Mouse (Mus musculus) liver, embryonic 11.5 days (tissue): Measurements from ENCODE around the gene Scube3. TPM values are rescaled to one million over a fixed set of nuclear protein-coding genes. Genes with fewer than 3 reads are reported as not detected.

Source experiments
- ATAC-seq: fragments of 200-750 bp; cut with Nextera tagmentation; replicated peaks from 2 replicates; pipeline ENCODE4 v1.8.0; 2017; ENCODE audit warnings: moderate number of reproducible peaks, mild to moderate bottlenecking, moderate TSS enrichment, moderate library complexity; ENCODE audit not compliant: low FRiP score
- DNase-seq: peaks from one replicate; pipeline ENCODE4 v3.0.0-alpha.2; 2017; ENCODE audit warnings: low spot score
- H3K27ac ChIP-seq: fragments of 300-500 bp; sonication (generic); 2 replicates; pipeline ENCODE4 v1.5.1; 2014; ENCODE audit warnings: mild to moderate bottlenecking, low read depth, low read length, control low read depth
- H3K27me3 ChIP-seq: fragments of 300-500 bp; sonication (generic); replicated peaks from 2 replicates; pipeline ENCODE4 v1.6.1; 2014; ENCODE audit warnings: low read length, mixed read lengths; ENCODE audit not compliant: control insufficient read depth, insufficient read depth
- H3K36me3 ChIP-seq: fragments of 300-500 bp; sonication (generic); 2 replicates; pipeline ENCODE4 v1.6.1; 2014; ENCODE audit warnings: mild to moderate bottlenecking, low read length, moderate library complexity, mixed read lengths; ENCODE audit not compliant: control insufficient read depth, insufficient read depth
- H3K4me1 ChIP-seq: fragments of 300-500 bp; sonication (generic); replicated peaks from 2 replicates; pipeline ENCODE4 v1.6.1; 2014; ENCODE audit warnings: low read length, mixed read lengths; ENCODE audit not compliant: control insufficient read depth, insufficient read depth
- H3K4me2 ChIP-seq: fragments of 300-500 bp; sonication (generic); 2 replicates; pipeline ENCODE4 v1.6.1; 2014; ENCODE audit warnings: mild to moderate bottlenecking, control low read depth, moderate library complexity
- H3K4me3 ChIP-seq: fragments of 300-500 bp; sonication (generic); 2 replicates; pipeline ENCODE4 v1.5.1; 2014; ENCODE audit warnings: low read depth, low read length, control low read depth
- H3K9ac ChIP-seq: fragments of 300-500 bp; sonication (generic); 2 replicates; pipeline ENCODE4 v1.6.1; 2014; ENCODE audit warnings: low read depth, low read length, control low read depth
- H3K9me3 ChIP-seq: fragments of 300-500 bp; sonication (generic); 2 replicates; pipeline ENCODE4 v1.6.1; 2016; ENCODE audit warnings: low read length, inconsistent platforms, mixed read lengths; ENCODE audit not compliant: control insufficient read depth
- WGBS: fragments of 180-500 bp; shearing (Covaris S2); extraction: QIAGEN DNeasy Blood & Tissue Kit; methylation state at CpG from one replicate; pipeline ENCODE4 v1.1.7; 2014; 5-methylcytosine and 5-hydroxymethylcytosine counted together
- polyA plus RNA-seq: library from polyadenylated mRNA; unstranded; fragments of >200 nt; fragmentation: Nextera tagmentation; extraction: Ambion mirVana; gene quantifications from 2 replicates; pipeline ENCODE4 v1.2.1, GENCODE M21; 2014

Gene Scube3
- 2.6 TPM in 2 replicates for polyA plus RNA-seq

DNA sequence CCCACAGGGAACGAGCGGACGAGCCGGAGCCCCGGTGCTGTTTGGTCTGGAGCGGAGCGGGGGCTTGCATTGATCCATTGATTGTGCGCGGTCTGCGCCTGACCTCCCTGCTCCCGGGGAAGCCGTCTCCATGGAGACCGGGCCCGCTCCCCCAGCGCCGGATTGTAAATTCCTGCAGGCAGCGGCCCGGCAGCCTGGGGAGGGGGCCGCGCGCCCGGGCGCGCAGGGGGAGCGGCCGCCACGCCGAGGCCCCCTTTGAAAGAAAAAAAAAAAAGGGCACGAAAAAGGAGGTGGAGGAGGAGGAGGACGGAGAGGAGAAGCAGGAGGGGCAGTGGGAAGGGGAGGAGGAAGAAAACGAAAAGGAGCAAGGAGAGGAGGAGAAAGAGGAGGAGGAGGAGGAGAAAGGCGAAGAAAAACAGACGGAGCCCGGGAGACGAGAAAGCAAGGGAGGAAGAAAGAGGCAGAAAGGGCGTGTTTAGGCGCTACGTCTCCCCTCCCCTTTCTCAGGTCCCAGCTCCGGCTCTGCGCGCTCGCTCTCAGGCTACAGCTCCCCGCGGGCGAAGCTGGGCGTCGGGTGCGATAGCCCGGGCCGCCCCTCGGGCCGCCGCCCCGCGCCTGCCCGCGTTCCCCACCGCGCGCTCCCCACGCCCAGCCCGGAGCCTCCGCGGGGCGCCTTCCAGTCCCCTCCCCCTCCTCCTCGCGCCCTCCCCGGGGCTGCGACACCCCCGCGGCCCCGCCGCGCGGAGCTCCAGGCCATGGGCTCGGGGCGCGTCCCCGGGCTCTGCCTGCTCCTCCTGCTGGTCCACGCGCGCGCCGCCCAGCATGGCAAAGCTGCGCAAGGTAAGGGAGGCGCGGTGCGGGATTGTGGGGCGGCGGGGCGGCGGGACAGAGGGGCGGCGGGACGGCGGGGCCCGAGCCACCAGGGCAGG, at the start of gene Scube3:
Scube3 (plus strand) TSS at position 371 of the 929 bp plus-strand sequence.
- Histone ChIP-seq H3K9me3 (no peaks in the 10 kb centered on the region), H3K4me3 (peak within 1 kb of the TSS; percentile 66), H3K36me3 (no peaks in the 10 kb centered on the region), H3K9ac (peak within 1 kb of the TSS; percentile 46), H3K4me1 (peaks cover 48% of the 10 kb centered on the region), H3K27ac (peak within 1 kb of the TSS; percentile 73), H3K4me2 (peak within 1 kb of the TSS; percentile 83), H3K27me3 (peaks cover 79% of the 10 kb centered on the region)
- DNase-seq (peak; percentile 59), ATAC-seq (0 out of 2 replicates have a peak, but pooled peaks have one; percentile 43)
- WGBS: 1% methylated on average over 95 of the region's 97 CpGs

DNA sequence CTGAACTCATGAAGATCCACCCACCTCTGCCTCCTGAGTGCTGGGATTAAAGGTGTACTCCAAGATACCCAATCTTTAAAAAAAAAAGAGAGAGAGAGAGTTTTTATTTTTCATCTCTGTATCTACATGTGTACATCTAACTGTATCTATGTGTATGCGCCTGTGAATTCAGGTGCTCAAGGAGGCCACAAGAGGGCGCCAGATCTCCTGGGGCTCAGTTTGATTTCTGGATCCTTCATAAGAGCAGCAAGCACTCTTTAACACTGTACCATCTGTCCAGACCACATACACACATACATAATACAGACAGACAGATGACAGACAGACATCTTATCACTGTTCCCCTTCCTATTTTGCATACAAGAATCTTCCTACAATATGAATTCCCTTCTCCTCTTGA, 49.6 kb upstream of the Scube3 start:
- no peaks in the 10 kb centered on the region for H3K4me1 ChIP-seq
- no peaks in the 10 kb centered on the region for H3K27me3 ChIP-seq
- DNase-seq: no peak
- 85% methylated on average over 2 of the region's 2 CpGs for WGBS
- peaks cover 4% of the 10 kb centered on the region for H3K9me3 ChIP-seq
- no peak overlapping the region for H3K4me3 ChIP-seq
- no peak for ATAC-seq
- H3K36me3 ChIP-seq: no peaks in the 10 kb centered on the region
- H3K27ac ChIP-seq: no peak overlapping the region
- no peak overlapping the region for H3K9ac ChIP-seq
- no peak overlapping the region for H3K4me2 ChIP-seq

- Histone ChIP-seq H3K4me1 (no peaks in the 10 kb centered on the region), H3K4me3 (no peak overlapping the region), H3K4me2 (no peak overlapping the region), H3K27me3 (no peaks in the 10 kb centered on the region), H3K36me3 (no peaks in the 10 kb centered on the region), H3K9ac (no peak overlapping the region), H3K9me3 (peaks cover 4% of the 10 kb centered on the region), H3K27ac (no peak overlapping the region)
- DNase-seq: no peak
- 78% methylated on average over 3 of the region's 3 CpGs for WGBS
- ATAC-seq: no peak
Observed at GRCm38 (mm10) chr17:28093837-28094236, 48.1 kb upstream of the Scube3 start.

- no peaks in the 10 kb centered on the region for H3K36me3 ChIP-seq
- ATAC-seq: no peak
- WGBS: 86% methylated on average over 10 of the region's 10 CpGs
- H3K9ac ChIP-seq: no peak overlapping the region
- 0 out of 2 replicates have a peak, but pooled peaks cover 3% of the 10 kb centered on the region for H3K27me3 ChIP-seq
- no peaks in the 10 kb centered on the region for H3K4me1 ChIP-seq
- H3K4me2 ChIP-seq: no peak overlapping the region
- H3K9me3 ChIP-seq: peaks cover 4% of the 10 kb centered on the region
- no peak for DNase-seq
- H3K27ac ChIP-seq: no peak overlapping the region
- no peak overlapping the region for H3K4me3 ChIP-seq
Observed at GRCm38 (mm10) chr17:28096418-28096817, 45.5 kb upstream of the Scube3 start.

GRCm38 (mm10) chr17:28097308-28097707, 44.6 kb upstream of the Scube3 start:
- H3K27me3 ChIP-seq: 0 out of 2 replicates have a peak, but pooled peaks cover 3% of the 10 kb centered on the region
- H3K4me1 ChIP-seq: no peaks in the 10 kb centered on the region
- peaks cover 4% of the 10 kb centered on the region for H3K9me3 ChIP-seq
- no peak overlapping the region for H3K4me3 ChIP-seq
- no peak for DNase-seq
- H3K9ac ChIP-seq: no peak overlapping the region
- H3K4me2 ChIP-seq: no peak overlapping the region
- H3K27ac ChIP-seq: no peak overlapping the region
- ATAC-seq: no peak
- H3K36me3 ChIP-seq: no peaks in the 10 kb centered on the region
- WGBS: 77% methylated on average over 13 of the region's 13 CpGs

GRCm38 (mm10) chr17:28099086-28099485, 42.9 kb upstream of the Scube3 start:
- 53% methylated on average over 3 of the region's 3 CpGs for WGBS
- no peaks in the 10 kb centered on the region for H3K36me3 ChIP-seq
- H3K9ac ChIP-seq: no peak overlapping the region
- no peaks in the 10 kb centered on the region; the same call in 1 of the 2 replicates for H3K9me3 ChIP-seq
- H3K4me3 ChIP-seq: no peak overlapping the region
- ATAC-seq: no peak
- 0 out of 2 replicates have a peak, but pooled peaks cover 3% of the 10 kb centered on the region for H3K27me3 ChIP-seq
- no peak for DNase-seq
- no peak overlapping the region for H3K27ac ChIP-seq
- no peaks in the 10 kb centered on the region for H3K4me1 ChIP-seq
- H3K4me2 ChIP-seq: no peak overlapping the region

DNA sequence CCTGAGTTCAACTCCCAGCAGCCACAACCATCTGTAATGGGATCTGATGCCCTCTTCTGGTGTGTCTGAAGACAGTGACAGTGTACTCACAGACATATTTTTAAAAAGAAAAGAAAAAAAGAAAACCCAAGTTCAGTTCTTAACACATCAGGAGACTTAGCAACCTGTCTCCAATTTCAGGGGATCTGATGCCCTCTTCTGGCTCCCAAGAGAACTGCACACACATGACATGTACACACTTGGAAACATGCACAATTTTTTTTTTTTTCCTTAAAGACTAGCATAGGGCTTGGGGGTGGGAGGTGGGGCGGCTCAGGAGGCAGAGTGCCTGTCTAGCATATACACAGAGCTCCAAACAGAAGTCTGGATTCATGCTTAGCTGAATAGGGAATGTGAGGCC, 41.3 kb upstream of the Scube3 start:
- H3K4me1 ChIP-seq: no peaks in the 10 kb centered on the region
- no peak overlapping the region for H3K4me3 ChIP-seq
- 58% methylated on average over 1 of the region's 1 CpGs for WGBS
- H3K36me3 ChIP-seq: no peaks in the 10 kb centered on the region
- H3K4me2 ChIP-seq: no peak overlapping the region
- H3K9ac ChIP-seq: no peak overlapping the region
- H3K27me3 ChIP-seq: 0 out of 2 replicates have a peak, but pooled peaks cover 3% of the 10 kb centered on the region
- DNase-seq: no peak
- H3K27ac ChIP-seq: no peak overlapping the region
- no peaks in the 10 kb centered on the region for H3K9me3 ChIP-seq
- no peak for ATAC-seq

DNA sequence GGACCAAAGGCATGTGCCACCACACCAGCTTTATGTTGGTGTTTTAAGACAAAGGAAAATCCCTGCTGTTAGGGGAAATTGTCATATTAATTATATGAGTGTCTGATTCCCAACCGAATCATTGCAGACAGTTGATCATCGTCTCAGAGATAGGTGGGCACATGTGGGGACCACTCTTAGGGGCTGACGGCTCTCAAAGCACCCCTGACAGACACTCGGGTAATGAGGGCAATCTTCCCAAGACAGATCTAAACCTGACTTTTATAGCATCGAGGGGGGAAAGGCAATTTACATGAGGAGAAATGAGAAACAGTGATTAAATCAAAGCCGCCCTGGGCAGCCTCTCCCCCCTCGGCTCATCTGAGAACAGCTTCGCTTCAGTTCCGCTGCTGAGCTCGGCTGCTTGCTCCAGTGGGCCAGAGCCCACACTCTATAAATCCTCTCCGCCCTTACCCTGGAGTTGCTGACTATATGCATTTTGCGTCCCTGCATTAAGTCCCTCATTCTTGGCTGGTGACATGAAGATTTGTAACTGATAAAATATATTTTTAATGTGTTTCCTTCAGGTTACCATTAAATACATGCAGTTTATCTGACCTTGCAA, 40.6 kb upstream of the Scube3 start:
- H3K36me3 ChIP-seq: no peaks in the 10 kb centered on the region
- no peak overlapping the region for H3K4me3 ChIP-seq
- 61% methylated on average over 12 of the region's 12 CpGs for WGBS
- ATAC-seq (no peak), DNase-seq (no peak)
- H3K4me1 ChIP-seq: no peaks in the 10 kb centered on the region
- no peak overlapping the region for H3K27ac ChIP-seq
- H3K4me2 ChIP-seq: no peak overlapping the region
- no peak overlapping the region for H3K9ac ChIP-seq
- H3K27me3 ChIP-seq: 0 out of 2 replicates have a peak, but pooled peaks cover 3% of the 10 kb centered on the region
- no peaks in the 10 kb centered on the region for H3K9me3 ChIP-seq
